Mouse (Mus musculus) MEL (cell line): Measurements from ENCODE around the gene Erfe. TPM values are rescaled to one million over a fixed set of nuclear protein-coding genes. Genes with fewer than 3 reads are reported as not detected.

Source experiments
- DNase-seq: peaks from one replicate; pipeline ENCODE4 v3.0.0; 2011; ENCODE audit warnings: low read depth, low spot score
- H3K27ac ChIP-seq: 2 replicates; pipeline ENCODE4 v1.5.1; 2012; ENCODE audit warnings: low read depth, mild to moderate bottlenecking, control low read depth, low read length, moderate library complexity; ENCODE audit not compliant: control insufficient read depth
- H3K27me3 ChIP-seq, 2 experiments: fragments of 150-350 bp in 1 of 2; sonication (generic) in 1 of 2; 2 replicates each; pipeline ENCODE4 v1.6.1; 2012; ENCODE audit warnings: low read length in 2 of 2, mild to moderate bottlenecking in 2 of 2, improper control_type of control experiment in 1 of 2, moderate library complexity in 1 of 2; ENCODE audit not compliant: insufficient read depth in 2 of 2, control insufficient read depth in 1 of 2
- H3K36me3 ChIP-seq, 2 experiments: 2 replicates each; pipeline ENCODE4 v1.6.1; 2012 to 2014; ENCODE audit warnings: low read length in 2 of 2, improper control_type of control experiment in 1 of 2, inconsistent platforms in 1 of 2, mild to moderate bottlenecking in 1 of 2; ENCODE audit not compliant: insufficient read depth in 2 of 2, control insufficient read depth in 1 of 2
- H3K4me1 ChIP-seq, 2 experiments: fragments of 150-350 bp in 1 of 2; sonication (generic) in 1 of 2; 2 replicates each; pipeline ENCODE4 v1.6.1; 2012; ENCODE audit warnings: low read length in 2 of 2, improper control_type of control experiment in 1 of 2, mild to moderate bottlenecking in 1 of 2; ENCODE audit not compliant: insufficient read depth in 2 of 2, control insufficient read depth in 1 of 2
- H3K4me3 ChIP-seq, 2 experiments: fragments of 150-350 bp in 1 of 2; sonication (generic) in 1 of 2; 2 replicates each; pipeline ENCODE4 v1.5.1; 2012; ENCODE audit warnings: low read depth in 2 of 2, low read length in 2 of 2, mild to moderate bottlenecking in 2 of 2, moderate library complexity in 2 of 2, control low read depth in 1 of 2, improper control_type of control experiment in 1 of 2; ENCODE audit not compliant: control insufficient read depth in 1 of 2, insufficient read depth in 1 of 2
- H3K79me2 ChIP-seq: 2 replicates; pipeline ENCODE4 v1.6.1; 2012; ENCODE audit warnings: mild to moderate bottlenecking, low read length, moderate library complexity; ENCODE audit not compliant: control insufficient read depth, poor library complexity, insufficient read depth
- H3K9ac ChIP-seq: 2 replicates; pipeline ENCODE4 v1.6.1; 2012; ENCODE audit warnings: low read depth, mild to moderate bottlenecking, control low read depth, low read length, moderate library complexity; ENCODE audit not compliant: control insufficient read depth, poor library complexity, severe bottlenecking
- H3K9me3 ChIP-seq: fragments of 150-350 bp; sonication (generic); replicated peaks from 2 replicates; pipeline ENCODE4 v1.6.1; 2012; ENCODE audit warnings: mild to moderate bottlenecking, low read length, improper control_type of control experiment, moderate library complexity; ENCODE audit not compliant: insufficient read depth
- BHLHE40 ChIP-seq: IDR thresholded peaks from 2 replicates; pipeline ENCODE4 v1.6.1; 2012; ENCODE audit warnings: low read depth, mild to moderate bottlenecking, inconsistent platforms, low read length, improper control_type of control experiment, borderline replicate concordance
- CHD1 ChIP-seq: IDR thresholded peaks from 2 replicates; pipeline ENCODE4 v1.6.1; 2012; ENCODE audit warnings: low read depth, mild to moderate bottlenecking, inconsistent platforms, low read length, improper control_type of control experiment
- CTCF ChIP-seq, 3 experiments: IDR thresholded peaks in 2 of 3; conservative IDR thresholded peaks in 1 of 3; 2 replicates each; pipeline ENCODE4 v1.5.1; 2011 to 2012; ENCODE audit warnings: low read length in 3 of 3, low read depth in 2 of 3, mild to moderate bottlenecking in 2 of 3, improper control_type of control experiment in 1 of 3, inconsistent platforms in 1 of 3, mixed read lengths in 1 of 3, moderate library complexity in 1 of 3; ENCODE audit not compliant: control insufficient read depth in 1 of 3, insufficient read depth in 1 of 3, poor library complexity in 1 of 3, severe bottlenecking in 1 of 3
- EP300 ChIP-seq, 2 experiments: IDR thresholded peaks; 2 replicates each; pipeline ENCODE4 v1.6.1; 2011; ENCODE audit warnings: improper control_type of control experiment in 2 of 2, low read length in 2 of 2, low read depth in 1 of 2, mild to moderate bottlenecking in 1 of 2
- GABPA ChIP-seq: IDR thresholded peaks from 2 replicates; pipeline ENCODE4 v1.6.1; 2012; ENCODE audit warnings: low read depth, mild to moderate bottlenecking, inconsistent platforms, low read length, improper control_type of control experiment, moderate library complexity
- HCFC1 ChIP-seq: IDR thresholded peaks from 2 replicates; pipeline ENCODE4 v1.6.1; 2012; ENCODE audit warnings: low read depth, mild to moderate bottlenecking, inconsistent platforms, low read length, improper control_type of control experiment, moderate library complexity
- KAT2A ChIP-seq: conservative IDR thresholded peaks from 2 replicates; pipeline ENCODE4 v1.6.1; 2012; ENCODE audit warnings: low read depth, low read length, improper control_type of control experiment, inconsistent platforms
- MAFK ChIP-seq: IDR thresholded peaks from 2 replicates; pipeline ENCODE4 v1.6.1; 2011; ENCODE audit warnings: low read depth, mild to moderate bottlenecking, low read length, improper control_type of control experiment, borderline replicate concordance
- MAX ChIP-seq: IDR thresholded peaks from 2 replicates; pipeline ENCODE4 v1.6.1; 2011; ENCODE audit warnings: low read length, improper control_type of control experiment
- MEF2A ChIP-seq: IDR thresholded peaks from 2 replicates; pipeline ENCODE4 v1.6.1; 2014; ENCODE audit warnings: low read depth, mild to moderate bottlenecking, inconsistent platforms, low read length, improper control_type of control experiment; ENCODE audit not compliant: poor library complexity, insufficient replicate concordance, severe bottlenecking; ENCODE audit errors: extremely low read depth
- MXI1 ChIP-seq: IDR thresholded peaks from 2 replicates; pipeline ENCODE4 v1.6.1; 2011; ENCODE audit warnings: mild to moderate bottlenecking, low read depth, low read length, improper control_type of control experiment
- MYB ChIP-seq: IDR thresholded peaks from 2 replicates; pipeline ENCODE4 v1.6.1; 2011; ENCODE audit warnings: mild to moderate bottlenecking, low read depth, low read length, improper control_type of control experiment
- NELFE ChIP-seq: IDR thresholded peaks from 2 replicates; pipeline ENCODE4 v1.6.1; 2011; ENCODE audit warnings: low read depth, low read length, improper control_type of control experiment
- SIN3A ChIP-seq: IDR thresholded peaks from 2 replicates; pipeline ENCODE4 v1.6.1; 2012; ENCODE audit warnings: low read length, improper control_type of control experiment, inconsistent platforms
- SMC3 ChIP-seq: IDR thresholded peaks from 2 replicates; pipeline ENCODE4 v1.6.1; 2011; ENCODE audit warnings: low read depth, low read length, improper control_type of control experiment
- TBP ChIP-seq: IDR thresholded peaks from 2 replicates; pipeline ENCODE4 v1.8.0; 2011; ENCODE audit warnings: low read depth, low read length, improper control_type of control experiment
- TCF12 ChIP-seq: IDR thresholded peaks from 2 replicates; pipeline ENCODE4 v1.6.1; 2014; ENCODE audit warnings: low read depth, mild to moderate bottlenecking, inconsistent platforms, low read length, improper control_type of control experiment, moderate library complexity
- UBTF ChIP-seq: IDR thresholded peaks from 2 replicates; pipeline ENCODE4 v1.6.1; 2012; ENCODE audit warnings: low read depth, mild to moderate bottlenecking, inconsistent platforms, low read length, improper control_type of control experiment, moderate library complexity, borderline replicate concordance; ENCODE audit not compliant: insufficient read depth
- ZC3H11A ChIP-seq: IDR thresholded peaks from 2 replicates; pipeline ENCODE4 v1.6.1; 2012; ENCODE audit warnings: low read depth, mild to moderate bottlenecking, inconsistent platforms, low read length, improper control_type of control experiment
- ZKSCAN1 ChIP-seq: IDR thresholded peaks from 2 replicates; pipeline ENCODE4 v1.6.1; 2012; ENCODE audit warnings: low read depth, mild to moderate bottlenecking, inconsistent platforms, low read length, improper control_type of control experiment, moderate library complexity
- ZNF384 ChIP-seq: IDR thresholded peaks from 2 replicates; pipeline ENCODE4 v1.6.1; 2012; ENCODE audit warnings: low read depth, mild to moderate bottlenecking, inconsistent platforms, low read length, improper control_type of control experiment
- polyA plus RNA-seq, 2 experiments: library from polyadenylated mRNA; stranded (reverse) in 1 of 2; unstranded in 1 of 2; fragments of >175 nt in 1 of 2; fragments of >200 nt in 1 of 2; gene quantifications; 2 replicates each; pipeline versions ENCODE4 v1.2.1 to v1.2.4; 2012; ENCODE audit warnings: low replicate concordance in 2 of 2, low read depth in 1 of 2; ENCODE audit not compliant: insufficient read length in 2 of 2, insufficient read depth in 1 of 2, missing spikeins in 1 of 2
- total RNA-seq: library from RNA; depleted of rRNA; stranded (reverse); fragments of 300-350 nt; gene quantifications from 2 replicates; pipeline ENCODE4 v1.2.3, GENCODE M21; 2012

The Erfe gene
- total and polyA plus RNA-seq, 3 experiments = 4.6 to 9.1 TPM; not detected in 1

GRCm38 (mm10) chr1:91367295-91367694 lies 1.1 kb downstream of the Erfe start (continued):
- TF ChIP-seq MAFK (no peak), MXI1 (no peak)
- TF ChIP-seq, all 39 proteins: peak for 0

- no peak for DNase-seq
- TF ChIP-seq ZC3H11A = no peak
- TF ChIP-seq MYB = no peak
- no peak for TF ChIP-seq MAFK
- TF ChIP-seq GABPA = no peak
- no peak for TF ChIP-seq ZKSCAN1
- no peak for TF ChIP-seq TCF12
- no peak for TF ChIP-seq UBTF
- TF ChIP-seq, all 39 proteins: peak for 0
- Histone ChIP-seq H3K9ac (no peak overlapping the region), H3K36me3 (peaks cover 0 to 6% of the 10 kb centered on the region in 2 experiments; a peak in 1 of 4 replicates), H3K27me3 (no peaks in the 10 kb centered on the region), H3K9me3 (no peaks in the 10 kb centered on the region), H3K79me2 (peaks cover 4% of the 10 kb centered on the region), H3K4me3 (no peak overlapping the region), H3K4me1 (peaks cover 0 to 13% of the 10 kb centered on the region in 2 experiments; a peak in 2 of 4 replicates), H3K27ac (no peak overlapping the region)
Measured at GRCm38 (mm10) chr1:91369408-91369807, 3.2 kb downstream of the Erfe start.

GRCm38 (mm10) chr1:91370055-91370454 lies 3.8 kb downstream of the Erfe start:
- no peak overlapping the region for H3K4me3 ChIP-seq
- DNase-seq = no peak

More at GRCm38 (mm10) chr1:91370055-91370454, 3.8 kb downstream of the Erfe start:
- Histone ChIP-seq H3K27me3 (no peaks in the 10 kb centered on the region), H3K9me3 (no peaks in the 10 kb centered on the region), H3K9ac (no peak overlapping the region), H3K4me1 (peaks cover 0 to 13% of the 10 kb centered on the region in 2 experiments; a peak in 2 of 4 replicates), H3K36me3 (peaks cover 0 to 6% of the 10 kb centered on the region in 2 experiments; a peak in 1 of 4 replicates)
- TF ChIP-seq EP300 (IDR thresholded peaks at IDR 0.05; ENCODE audit: low read depth in 1 of 2, low read length in 2 of 2) = no peak
- no peak for TF ChIP-seq BHLHE40
- TF ChIP-seq HCFC1 = no peak
- no peak for TF ChIP-seq UBTF
- TF ChIP-seq CHD1 = no peak
- no peak for TF ChIP-seq NELFE
- TF ChIP-seq ZNF384 = no peak
- no peak for TF ChIP-seq KAT2A
- no peak for TF ChIP-seq SMC3
- TF ChIP-seq TBP = no peak
- TF ChIP-seq CTCF (IDR thresholded peaks at IDR 0.05 in 2 of 3, conservative IDR thresholded peaks at IDR 0.05 in 1 of 3; ENCODE audit: control insufficient read depth in 1 of 3, insufficient read depth in 1 of 3, low read depth in 2 of 3, low read length in 3 of 3, poor library complexity in 1 of 3, severe bottlenecking in 1 of 3) = no peak
- no peak for TF ChIP-seq ZC3H11A
- no peak for TF ChIP-seq SIN3A
- TF ChIP-seq ZKSCAN1 = no peak
- no peak for TF ChIP-seq MYB
- no peak for TF ChIP-seq TCF12
- no peak for TF ChIP-seq MAX
- TF ChIP-seq MEF2A = no peak
- TF ChIP-seq, all 39 proteins: peak for 0
- Histone ChIP-seq H3K79me2 (peaks cover 4% of the 10 kb centered on the region), H3K27ac (no peak overlapping the region)
